In genomic region chr5:112305842-112306241, GRCm38 (mm10) we compare ENCODE assay signal across 24 mouse cellular contexts. TPM values are rescaled to one million over a fixed set of nuclear protein-coding genes. Genes with fewer than 3 reads are reported as not detected.
"Had no signal": no experiment of that assay in that cellular context is flagged by ENCODE, and none has a peak within 500 bp of the region (broad histone marks: within the 10 kb centered on the region; RNA-seq: fewer than 3 reads in every experiment).

No protein-coding gene starts in this region.

- DNase-seq: kidney, adult 2 months; kidney, postnatal 25 days; liver, embryonic 13.5 days; lung, adult 2 months; lung, postnatal 14 days; lung, postnatal 4 days; midbrain, embryonic 14.5 days; right cerebral cortex, adult 18-20 months; right cerebral cortex, postnatal 14 days; right cerebral cortex, postnatal 4 days; thymus, postnatal 25 days had no signal

- H3K27ac ChIP-seq: kidney, postnatal 0 days; liver, embryonic 13.5 days; neural tube, embryonic 12.5 days; neural tube, embryonic 15.5 days; stomach, postnatal 0 days had no signal

- H3K27me3 ChIP-seq: liver, embryonic 13.5 days; neural tube, embryonic 12.5 days; neural tube, embryonic 15.5 days had no signal

- H3K9me3 ChIP-seq: liver, embryonic 13.5 days; neural tube, embryonic 12.5 days; neural tube, embryonic 15.5 days had no signal

- ATAC-seq: intestine, postnatal 0 days had no signal

- H3K9ac ChIP-seq: liver, embryonic 13.5 days; neural tube, embryonic 12.5 days; neural tube, embryonic 15.5 days had no signal

- H3K4me3 ChIP-seq: liver, embryonic 13.5 days; neural tube, embryonic 12.5 days; neural tube, embryonic 15.5 days had no signal

- H3K4me2 ChIP-seq: liver, embryonic 13.5 days; neural tube, embryonic 12.5 days; neural tube, embryonic 15.5 days had no signal

RNA-seq across cellular contexts. Expression of gene Gm6583, which starts 50.0 kb away (rescaled TPM):
- total RNA-seq: layer of hippocampus, adult 8-10 months; layer of hippocampus, postnatal 14 days; left cerebral cortex, adult 18-20 months; left cerebral cortex, postnatal 36 days; megakaryocyte progenitor cell, adult 5-6 weeks; megakaryocyte-erythroid progenitor cell, adult 5-6 weeks had no signal
- polyA plus RNA-seq: kidney, adult 2 months; large intestine, adult 2 months; liver, adult 2 months; lung, adult 2 months had no signal
